Mouse (Mus musculus): Measurements from ENCODE around the gene Adam15. TPM values are rescaled to one million over a fixed set of nuclear protein-coding genes. Genes with fewer than 3 reads are reported as not detected.

The Adam15 gene
- total RNA-seq, 1 experiment from 2014 or later, result 33.0 TPM

DNA sequence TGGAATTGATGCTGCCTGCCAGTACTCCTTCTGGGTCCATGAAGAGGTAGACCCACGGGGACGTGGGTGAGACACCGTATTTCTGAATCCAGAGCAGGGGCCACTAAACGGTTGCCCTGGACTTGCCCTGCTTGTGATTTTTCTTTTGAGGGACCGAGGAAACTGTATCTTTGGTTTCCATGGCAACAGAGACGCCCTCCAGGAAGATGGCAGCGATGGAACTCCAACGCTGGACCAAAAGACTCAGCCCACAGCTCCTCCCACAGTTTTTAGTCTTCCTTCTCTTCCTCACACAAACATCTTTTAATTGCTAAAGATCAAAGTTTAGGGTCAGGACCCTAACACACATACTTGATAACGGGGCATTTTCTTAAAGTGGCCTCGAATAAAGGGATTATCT is 17.8 kb downstream of the Adam15 start:
- no peak for ATAC-seq (replicated peaks; ENCODE audit: insufficient number of reproducible peaks, low FRiP score, low TSS enrichment, poor library complexity, severe bottlenecking)

GRCm38 (mm10) chr3:89331561-89331960 is 18.2 kb downstream of the Adam15 start:
- ATAC-seq (replicated peaks; ENCODE audit: insufficient number of reproducible peaks, low FRiP score, low TSS enrichment, poor library complexity, severe bottlenecking), result no peak

DNA sequence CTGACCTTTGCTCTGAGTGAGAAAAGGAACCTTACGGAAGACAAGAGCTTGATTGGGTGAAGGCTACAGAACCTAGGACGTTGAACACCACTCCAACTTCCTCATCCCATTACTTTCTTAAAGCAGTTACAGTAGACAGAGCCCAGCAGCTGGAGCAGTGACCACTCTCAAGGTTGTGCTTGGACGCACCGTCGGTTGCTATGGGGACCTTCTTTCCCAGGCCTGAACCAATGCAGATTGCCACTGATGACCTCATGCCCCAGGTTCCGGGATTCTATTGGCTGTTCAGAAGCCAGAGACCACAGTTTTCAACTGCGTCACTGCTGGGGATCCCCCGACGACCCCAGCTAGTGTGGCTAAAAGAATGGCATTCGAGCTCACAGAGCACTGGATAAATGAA is 18.8 kb downstream of the Adam15 start:
- ATAC-seq (replicated peaks; ENCODE audit: insufficient number of reproducible peaks, low FRiP score, low TSS enrichment, poor library complexity, severe bottlenecking), result peak; percentile 45; the same call in 1 of the 2 replicates

- ATAC-seq (replicated peaks; ENCODE audit: insufficient number of reproducible peaks, low FRiP score, low TSS enrichment, poor library complexity, severe bottlenecking), result no peak
Measured at GRCm38 (mm10) chr3:89330346-89330745, 19.4 kb downstream of the Adam15 start.

GRCm38 (mm10) chr3:89328623-89329022 is 21.2 kb downstream of the Adam15 start:
- no peak for ATAC-seq (replicated peaks; ENCODE audit: insufficient number of reproducible peaks, low FRiP score, low TSS enrichment, poor library complexity, severe bottlenecking)

DNA sequence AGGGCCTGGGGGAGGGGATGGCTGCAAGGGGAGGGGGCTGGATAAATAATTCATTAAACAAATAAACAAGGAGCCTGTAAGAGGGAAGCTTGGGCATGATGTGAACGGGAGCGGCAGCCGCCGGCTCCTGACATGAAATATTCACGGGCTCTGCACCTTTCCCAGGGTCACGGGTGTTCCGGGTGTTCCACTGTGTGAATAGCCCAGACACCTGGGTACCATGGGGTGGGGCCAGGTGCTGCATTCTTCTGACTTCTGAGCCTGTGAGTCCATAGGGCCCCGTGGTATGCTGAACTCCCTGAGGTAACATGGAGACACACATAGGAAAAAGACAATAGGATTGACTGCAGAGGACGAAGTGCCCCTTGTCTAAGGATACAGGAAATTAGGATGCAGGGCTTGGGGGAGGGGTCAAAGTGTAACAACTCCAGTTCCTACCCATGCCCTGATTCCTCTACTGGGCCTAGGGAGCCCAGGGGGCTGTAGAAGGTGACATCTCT is 22.4 kb downstream of the Adam15 start:
- ATAC-seq (replicated peaks; ENCODE audit: insufficient number of reproducible peaks, low FRiP score, low TSS enrichment, poor library complexity, severe bottlenecking), result no peak

DNA sequence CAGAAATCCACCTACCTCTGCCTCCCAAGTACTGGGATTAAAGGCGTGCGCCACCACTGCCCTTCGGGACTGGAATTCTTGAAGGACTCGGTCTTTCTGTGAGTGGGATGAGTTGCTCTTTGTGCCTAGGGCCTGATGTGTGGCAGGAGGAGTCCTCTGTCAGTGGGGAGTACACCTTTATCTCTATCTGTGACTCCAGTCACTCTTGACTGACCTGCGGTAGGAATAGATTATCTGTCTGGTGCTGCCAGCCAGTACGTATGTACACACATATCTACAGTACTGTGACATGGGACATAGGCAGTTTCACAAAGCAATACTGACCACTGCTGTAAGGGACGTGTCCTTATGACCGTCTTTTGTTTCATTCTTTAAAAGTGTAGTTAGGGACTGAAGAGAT is 23.9 kb downstream of the Adam15 start:
- ATAC-seq (replicated peaks; ENCODE audit: insufficient number of reproducible peaks, low FRiP score, low TSS enrichment, poor library complexity, severe bottlenecking), result no peak

DNA sequence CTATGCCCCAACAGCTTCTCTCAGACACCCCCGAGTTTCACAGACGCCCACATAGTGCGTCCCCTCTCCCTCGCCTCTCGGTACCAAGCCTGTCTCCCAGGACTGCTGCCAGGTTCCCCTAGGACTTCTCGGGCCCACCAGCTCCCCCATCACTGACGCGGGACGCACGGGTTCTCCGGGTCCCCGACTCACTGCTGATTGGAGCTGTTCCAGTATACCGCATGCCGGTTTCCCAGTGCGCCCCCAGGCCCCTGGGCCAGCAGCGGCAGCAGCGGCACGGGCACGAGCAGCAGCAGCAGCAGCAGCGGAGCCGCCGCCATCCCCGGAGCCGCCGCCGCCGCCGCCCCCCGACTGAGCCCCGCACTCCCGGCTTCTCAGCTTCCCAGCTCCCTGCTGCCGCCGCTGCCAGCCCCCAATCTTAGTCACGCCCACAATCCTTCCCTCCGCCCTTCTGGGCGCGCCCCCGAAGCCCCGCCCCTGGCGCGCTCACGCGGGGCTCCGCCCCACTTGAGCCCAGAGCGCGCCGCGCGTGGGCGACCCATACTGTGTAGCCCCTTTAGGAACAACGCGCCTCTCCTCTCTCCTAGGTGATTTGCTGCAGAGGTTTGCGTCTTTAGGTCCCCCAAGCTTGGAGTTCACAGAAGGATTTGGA is 27.2 kb downstream of the Adam15 start, which contains the start of gene Efna3:
Gene Efna3, minus strand, starts transcription at position 452 of the 652 bp plus-strand sequence.
- no peak for ATAC-seq (replicated peaks; ENCODE audit: insufficient number of reproducible peaks, low FRiP score, low TSS enrichment, poor library complexity, severe bottlenecking)

- ATAC-seq (replicated peaks; ENCODE audit: insufficient number of reproducible peaks, low FRiP score, low TSS enrichment, poor library complexity, severe bottlenecking), result no peak
Measured at GRCm38 (mm10) chr3:89322131-89322500, 27.7 kb downstream of the Adam15 start.

DNA sequence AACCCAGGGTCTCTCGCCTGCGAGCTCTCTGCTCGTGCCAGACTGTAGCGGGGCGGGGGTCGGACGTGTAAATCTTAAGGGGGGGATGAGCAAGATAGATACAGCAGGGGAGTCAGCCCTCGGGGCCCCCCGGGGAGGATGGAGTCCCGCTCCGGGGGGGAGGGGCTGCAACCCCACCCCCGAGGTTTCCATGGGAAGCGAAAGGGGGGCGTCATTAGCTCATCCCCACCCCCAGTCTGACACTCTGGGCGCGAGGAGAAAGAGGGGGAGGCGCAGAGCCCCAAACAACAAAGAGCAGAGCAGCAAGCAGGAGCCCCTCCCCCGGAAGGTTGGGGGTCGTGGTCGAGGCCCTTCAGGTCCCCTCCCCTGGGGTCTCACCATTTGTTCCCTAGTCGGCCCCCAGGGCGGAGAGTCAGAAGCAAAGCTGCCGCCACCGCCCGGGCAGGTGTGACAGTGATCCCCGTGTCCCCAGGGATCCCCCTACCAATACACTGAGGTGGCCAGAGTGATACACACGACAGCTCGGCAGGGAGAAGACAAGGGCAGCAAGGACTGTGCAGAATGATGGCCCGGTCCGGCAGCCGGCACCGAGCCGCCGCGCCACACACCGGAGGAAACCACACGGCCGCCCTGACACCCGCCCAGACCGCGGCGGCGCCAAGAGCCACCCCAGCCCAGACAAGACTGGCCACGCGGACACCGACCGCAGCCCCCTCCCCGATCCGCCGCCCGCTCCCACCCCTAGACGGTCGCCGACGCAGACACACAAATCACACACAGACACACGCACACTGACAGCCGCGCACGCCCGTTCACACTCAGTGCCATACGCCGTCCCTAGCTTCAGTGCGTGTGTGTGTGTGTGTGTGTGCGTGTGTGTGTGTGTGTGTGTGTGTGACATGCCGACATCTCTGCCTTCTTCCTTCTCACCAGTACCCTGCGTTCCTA is 28.3 kb downstream of the Adam15 start:
- ATAC-seq (replicated peaks; ENCODE audit: insufficient number of reproducible peaks, low FRiP score, low TSS enrichment, poor library complexity, severe bottlenecking), result no peak

- ATAC-seq (replicated peaks; ENCODE audit: insufficient number of reproducible peaks, low FRiP score, low TSS enrichment, poor library complexity, severe bottlenecking), result no peak
Measured at GRCm38 (mm10) chr3:89320581-89321182, 29.1 kb downstream of the Adam15 start.

- ATAC-seq (replicated peaks; ENCODE audit: insufficient number of reproducible peaks, low FRiP score, low TSS enrichment, poor library complexity, severe bottlenecking), result no peak
Measured at GRCm38 (mm10) chr3:89319591-89320350, 30.0 kb downstream of the Adam15 start.

GRCm38 (mm10) chr3:89318971-89319590 is 30.7 kb downstream of the Adam15 start:
- no peak for ATAC-seq (replicated peaks; ENCODE audit: insufficient number of reproducible peaks, low FRiP score, low TSS enrichment, poor library complexity, severe bottlenecking)

DNA sequence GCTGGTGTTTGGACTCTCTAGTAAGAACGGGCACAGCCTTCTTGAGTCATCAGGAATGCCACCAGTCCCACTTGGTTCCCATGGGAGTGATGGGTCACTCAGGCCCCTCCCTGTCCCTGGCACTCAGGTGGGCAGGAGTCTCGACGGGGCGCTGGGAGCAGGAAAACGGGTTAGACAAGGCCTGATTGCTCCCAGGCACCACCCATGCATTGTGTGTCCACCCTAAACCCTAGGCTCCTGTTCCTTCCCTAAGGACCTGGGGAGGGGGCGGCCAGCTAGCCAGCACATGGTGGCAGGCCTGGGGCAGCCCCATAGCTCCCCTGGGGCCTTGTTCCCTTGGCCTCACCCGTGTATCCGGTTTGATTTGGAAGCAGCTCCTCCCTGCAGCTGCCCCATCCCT is 31.5 kb downstream of the Adam15 start:
- ATAC-seq (replicated peaks; ENCODE audit: insufficient number of reproducible peaks, low FRiP score, low TSS enrichment, poor library complexity, severe bottlenecking), result no peak

DNA sequence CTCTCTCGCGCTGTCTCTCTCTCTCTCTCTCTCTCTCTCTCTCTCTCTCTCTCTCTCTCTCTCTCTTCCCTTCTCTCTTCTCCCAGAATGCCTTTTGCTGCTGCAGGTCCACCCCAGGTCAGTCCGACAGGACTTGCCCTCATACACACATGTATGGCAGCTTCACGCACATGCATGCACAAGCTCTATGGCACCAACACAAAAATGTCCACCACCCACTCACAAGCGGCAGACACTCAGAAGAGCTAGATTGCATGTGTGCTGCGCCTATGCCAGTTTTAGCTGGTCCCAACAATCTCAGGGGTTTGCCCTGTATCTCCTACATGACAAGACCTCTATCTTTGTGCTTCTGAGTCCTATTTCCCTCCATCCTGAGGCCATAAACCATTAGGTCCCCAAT is 32.5 kb downstream of the Adam15 start:
- no peak for ATAC-seq (replicated peaks; ENCODE audit: insufficient number of reproducible peaks, low FRiP score, low TSS enrichment, poor library complexity, severe bottlenecking)

- peak; percentile 58; the same call in 1 of the 2 replicates for ATAC-seq (replicated peaks; ENCODE audit: insufficient number of reproducible peaks, low FRiP score, low TSS enrichment, poor library complexity, severe bottlenecking)
Measured at GRCm38 (mm10) chr3:89316833-89317232, 33.0 kb downstream of the Adam15 start.

- no peak for ATAC-seq (replicated peaks; ENCODE audit: insufficient number of reproducible peaks, low FRiP score, low TSS enrichment, poor library complexity, severe bottlenecking)
Measured at GRCm38 (mm10) chr3:89315930-89316831, 33.6 kb downstream of the Adam15 start.
